Mouse (Mus musculus): ENCODE data around the gene Sfr1.

Gene Sfr1

DNA sequence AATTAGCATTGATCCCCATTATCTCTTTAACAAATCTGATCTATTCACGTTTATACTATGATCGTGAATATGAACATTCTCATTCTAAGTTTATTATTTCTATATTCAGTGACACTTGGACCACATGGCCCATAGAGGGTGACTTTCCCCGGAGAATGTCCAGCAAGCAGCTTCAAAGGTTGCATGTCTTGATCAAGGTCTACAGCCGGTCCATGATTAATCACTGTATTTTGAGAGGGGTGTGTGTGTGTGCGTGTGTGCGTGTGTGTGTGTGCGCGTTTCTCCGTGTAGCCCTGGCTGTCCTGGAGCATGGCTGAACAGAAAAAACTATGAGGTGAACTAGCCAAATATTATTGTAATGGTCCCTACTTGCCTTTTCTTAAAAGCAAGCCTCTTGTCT lies 21.0 kb downstream of the Sfr1 start:
- no peak for DNase-seq (ENCODE audit: low spot score)

DNA sequence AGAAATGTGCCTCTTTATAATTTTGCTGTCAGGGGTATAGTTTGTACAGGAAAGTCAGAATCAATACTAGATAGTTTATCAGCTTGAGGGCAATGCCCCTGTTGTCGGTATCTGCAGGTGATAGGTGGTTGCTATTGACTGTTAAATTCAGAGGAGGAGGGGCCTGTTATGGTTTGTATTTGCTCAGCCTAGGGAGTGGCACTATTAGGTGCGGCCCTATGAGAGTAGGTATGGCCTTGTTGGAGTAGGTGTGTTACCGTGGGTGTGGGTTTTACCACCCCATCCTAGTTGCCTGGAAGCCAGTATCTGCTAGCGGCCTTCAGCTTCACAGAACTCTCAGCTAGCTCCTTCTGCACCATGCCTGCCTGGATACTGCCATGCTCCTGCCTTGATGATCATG lies 22.4 kb downstream of the Sfr1 start:
- no peak for DNase-seq (ENCODE audit: low spot score)

DNA sequence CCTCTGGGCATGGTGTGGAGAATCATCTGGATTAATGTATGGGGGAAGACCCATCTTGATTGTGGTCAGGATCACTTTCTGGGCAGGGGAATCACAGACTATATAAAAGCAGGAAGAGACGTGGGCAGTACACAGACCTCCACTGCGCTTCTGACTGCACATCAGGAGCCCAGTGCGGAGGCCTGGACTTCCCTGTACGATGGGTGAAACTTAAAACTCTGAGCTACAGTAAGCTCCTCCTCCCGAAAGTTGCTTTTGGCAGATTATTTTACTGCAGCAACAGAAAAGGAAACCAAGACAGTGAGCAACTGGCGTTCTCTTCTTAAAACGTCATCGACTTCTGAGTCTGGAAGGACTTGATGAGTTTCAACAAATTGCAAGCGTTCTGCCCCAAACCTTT lies 23.4 kb downstream of the Sfr1 start:
- DNase-seq (ENCODE audit: low spot score), result no peak

DNA sequence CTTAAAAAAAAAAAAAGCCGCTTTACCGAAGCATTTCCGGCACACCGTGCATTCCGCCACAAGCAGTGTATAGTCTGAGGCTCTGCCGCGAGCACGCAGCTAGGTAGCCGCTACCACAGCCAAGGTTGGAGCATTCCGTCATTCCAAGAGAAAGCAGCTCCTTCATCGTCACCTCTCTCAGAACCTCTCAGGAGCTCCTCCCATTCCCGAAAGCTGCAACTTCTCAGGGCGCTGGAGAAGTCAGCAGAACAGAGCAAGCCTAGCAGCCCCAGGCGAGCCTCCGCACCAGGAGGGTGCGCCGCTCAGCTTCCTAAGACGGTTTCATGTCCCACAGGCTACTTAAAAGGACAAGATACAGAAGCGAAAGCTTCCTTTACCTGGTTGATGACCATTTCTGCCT lies 24.1 kb downstream of the Sfr1 start:
- DNase-seq (ENCODE audit: low spot score), result peak; percentile 47

DNA sequence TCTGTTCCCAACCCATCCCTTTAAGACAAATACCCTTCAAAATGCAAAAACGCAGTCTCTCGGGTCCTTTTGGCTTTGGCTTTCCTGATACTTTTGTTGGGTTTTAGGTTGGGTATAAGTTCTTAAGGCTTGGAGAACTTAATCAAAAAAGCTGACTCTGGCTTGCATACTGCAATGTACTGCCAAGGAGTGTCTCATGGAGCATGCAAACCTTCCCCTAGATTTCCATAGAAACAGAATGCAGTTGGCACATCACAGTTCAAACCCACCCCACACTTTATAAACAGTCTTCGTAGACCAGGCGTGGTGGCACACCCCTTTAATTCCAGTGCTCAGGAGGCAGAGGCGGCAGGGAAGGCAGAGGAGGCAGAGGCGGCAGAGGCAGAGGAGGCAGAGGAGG lies 46.4 kb downstream of the Sfr1 start:
- no peak for DNase-seq (ENCODE audit: low spot score)

DNA sequence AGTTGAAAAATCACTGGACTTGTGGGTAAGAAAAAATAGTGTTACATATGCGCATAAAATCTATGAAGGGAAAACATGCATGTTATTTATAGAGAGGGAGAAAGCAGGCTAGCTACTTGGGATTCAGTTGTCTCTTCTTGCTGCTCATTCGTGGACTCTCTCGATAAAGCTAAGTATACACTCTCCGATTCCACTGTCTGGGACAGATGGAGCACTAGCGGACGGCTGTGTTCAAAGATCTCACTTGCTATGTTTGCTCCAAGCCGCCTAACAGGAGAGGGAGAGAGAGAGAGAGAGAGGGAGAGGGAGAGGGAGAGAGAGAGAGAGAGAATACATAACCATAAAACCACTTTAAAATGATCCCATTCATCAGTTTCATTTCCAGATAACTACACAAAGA lies 48.7 kb downstream of the Sfr1 start:
- no peak for DNase-seq (ENCODE audit: low spot score)

DNA sequence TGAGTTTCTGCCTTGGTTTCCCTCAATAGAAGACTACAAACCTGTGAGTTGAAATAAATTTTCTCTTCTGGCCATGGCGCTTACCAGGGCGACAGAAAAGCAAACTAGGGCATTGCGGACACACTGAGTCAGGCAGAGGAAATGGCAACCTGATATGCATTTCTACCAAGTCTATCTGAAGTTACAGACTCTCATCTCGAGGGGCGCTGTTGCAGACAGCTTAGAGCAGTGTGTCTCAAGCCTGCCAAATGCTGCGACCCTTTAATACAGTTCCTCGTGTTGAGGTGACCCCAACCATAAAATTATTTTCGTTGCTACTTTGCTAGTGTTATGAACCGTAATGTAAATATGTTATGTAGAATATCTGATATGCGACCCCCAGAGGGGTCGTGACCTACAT lies 49.5 kb downstream of the Sfr1 start:
- no peak for DNase-seq (ENCODE audit: low spot score)

DNA sequence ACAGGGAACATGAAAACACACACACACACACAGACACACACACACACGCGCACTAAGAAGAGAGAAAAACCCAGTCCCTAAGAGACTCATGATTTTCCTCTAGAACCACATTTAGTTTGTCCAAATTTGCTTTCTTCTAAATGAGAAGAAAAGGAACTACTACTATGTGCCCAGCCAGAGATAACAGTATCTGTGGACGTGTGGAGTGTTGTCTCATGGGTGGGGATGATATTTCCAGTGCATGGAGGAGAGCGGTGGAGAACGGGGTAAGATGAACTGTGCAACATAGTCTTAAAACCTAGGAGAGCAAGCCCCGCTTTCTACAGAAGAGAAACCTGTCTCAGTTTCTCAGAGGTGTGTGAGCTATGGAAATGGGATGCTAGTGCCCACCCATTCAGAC lies 52.4 kb downstream of the Sfr1 start:
- no peak for DNase-seq (ENCODE audit: low spot score)

All from testis, postnatal 10 days (tissue).